Mouse (Mus musculus) heart, adult 2 months (tissue): ENCODE data around the gene Anks1.

Source experiments
- CTCF ChIP-seq: fragments of 200-600 bp; IDR thresholded peaks from 2 replicates; pipeline ENCODE4 v1.8.1; 2022; ENCODE audit warnings: antibody characterized with exemption, mild to moderate bottlenecking, moderate library complexity
- POLR2A ChIP-seq: fragments of 200-500 bp; IDR thresholded peaks from 2 replicates; pipeline ENCODE4 v1.6.1; 2011; ENCODE audit warnings: mild to moderate bottlenecking, low read depth, low read length, control low read depth; ENCODE audit not compliant: insufficient read depth

- TF ChIP-seq CTCF (no peak), POLR2A (no peak)
Observed at GRCm38 (mm10) chr17:27920676-27921075, 11.6 kb downstream of the Anks1 start.
